Mouse (Mus musculus) v-Abl transformed pro-B cells (cell line): ENCODE measurements around the gene Arhgap23.

Source experiments
- in situ Hi-C, 2 experiments: fragments of 400-800 bp; cut with MboI; formaldehyde crosslinking; loops; one replicate each; pipeline ENCODE4 v1.15.1; 2025; ENCODE audit not compliant: unreplicated experiment in 2 of 2

Arhgap23 gene

GRCm38 (mm10) chr11:97429615-97430014 lies 14.3 kb downstream of the Arhgap23 start:
- in situ Hi-C loops, result no loop called here

GRCm38 (mm10) chr11:97432015-97432414 lies 16.7 kb downstream of the Arhgap23 start:
- in situ Hi-C loops, result no loop called here

- in situ Hi-C loops, result no loop called here
Measured at GRCm38 (mm10) chr11:97432983-97433539, 17.7 kb downstream of the Arhgap23 start.

- in situ Hi-C loops, result no loop called here
Measured at GRCm38 (mm10) chr11:97434121-97434520, 18.8 kb downstream of the Arhgap23 start.

GRCm38 (mm10) chr11:97434704-97435454 lies 19.5 kb downstream of the Arhgap23 start:
- in situ Hi-C loops, result no loop called here

- in situ Hi-C loops, result no loop called here
Measured at GRCm38 (mm10) chr11:97435808-97436491, 20.6 kb downstream of the Arhgap23 start.

- in situ Hi-C loops, result no loop called here
Measured at GRCm38 (mm10) chr11:97437745-97438144, 22.4 kb downstream of the Arhgap23 start.

GRCm38 (mm10) chr11:97438868-97439267 lies 23.5 kb downstream of the Arhgap23 start:
- in situ Hi-C loops, result no loop called here

- in situ Hi-C loops, result no loop called here
Measured at GRCm38 (mm10) chr11:97439935-97440334, 24.6 kb downstream of the Arhgap23 start.

GRCm38 (mm10) chr11:97440441-97440881 lies 25.1 kb downstream of the Arhgap23 start:
- in situ Hi-C loops, result no loop called here

- in situ Hi-C loops, result no loop called here
Measured at GRCm38 (mm10) chr11:97441036-97441657, 25.8 kb downstream of the Arhgap23 start.

- in situ Hi-C loops, result no loop called here
Measured at GRCm38 (mm10) chr11:97441658-97442125, 26.4 kb downstream of the Arhgap23 start.

- in situ Hi-C loops, result no loop called here
Measured at GRCm38 (mm10) chr11:97442891-97443675, 27.8 kb downstream of the Arhgap23 start.

- in situ Hi-C loops, result no loop called here
Measured at GRCm38 (mm10) chr11:97445596-97445995, 30.3 kb downstream of the Arhgap23 start.

- in situ Hi-C loops, result no loop called here
Measured at GRCm38 (mm10) chr11:97445999-97446511, 30.7 kb downstream of the Arhgap23 start.

GRCm38 (mm10) chr11:97447979-97448378 lies 32.6 kb downstream of the Arhgap23 start:
- in situ Hi-C loops, result no loop called here

- in situ Hi-C loops, result no loop called here
Measured at GRCm38 (mm10) chr11:97448611-97449394, 33.5 kb downstream of the Arhgap23 start.

- in situ Hi-C loops, result no loop called here
Measured at GRCm38 (mm10) chr11:97449601-97450293, 34.4 kb downstream of the Arhgap23 start.
